Mouse (Mus musculus): ENCODE data around the gene Smarcc2. TPM values are rescaled to one million over a fixed set of nuclear protein-coding genes. Genes with fewer than 3 reads are reported as not detected.

Smarcc2 gene
- total RNA-seq (2021) = 100 to 1,000 TPM; 199 to 211 TPM
- long read RNA-seq, experiment 1, full-length matches to known transcripts = 62 of 144 reads
- long read RNA-seq, experiment 1, partial matches to known transcripts = 52 of 144 reads
- long read RNA-seq, experiment 1, other reads (novel, unspliced or antisense) = 30 of 144 reads
- long read RNA-seq, experiment 2, full-length matches to known transcripts = 42 of 131 reads
- long read RNA-seq, experiment 2, partial matches to known transcripts = 42 of 131 reads
- long read RNA-seq, experiment 2, other reads (novel, unspliced or antisense) = 47 of 131 reads

DNA sequence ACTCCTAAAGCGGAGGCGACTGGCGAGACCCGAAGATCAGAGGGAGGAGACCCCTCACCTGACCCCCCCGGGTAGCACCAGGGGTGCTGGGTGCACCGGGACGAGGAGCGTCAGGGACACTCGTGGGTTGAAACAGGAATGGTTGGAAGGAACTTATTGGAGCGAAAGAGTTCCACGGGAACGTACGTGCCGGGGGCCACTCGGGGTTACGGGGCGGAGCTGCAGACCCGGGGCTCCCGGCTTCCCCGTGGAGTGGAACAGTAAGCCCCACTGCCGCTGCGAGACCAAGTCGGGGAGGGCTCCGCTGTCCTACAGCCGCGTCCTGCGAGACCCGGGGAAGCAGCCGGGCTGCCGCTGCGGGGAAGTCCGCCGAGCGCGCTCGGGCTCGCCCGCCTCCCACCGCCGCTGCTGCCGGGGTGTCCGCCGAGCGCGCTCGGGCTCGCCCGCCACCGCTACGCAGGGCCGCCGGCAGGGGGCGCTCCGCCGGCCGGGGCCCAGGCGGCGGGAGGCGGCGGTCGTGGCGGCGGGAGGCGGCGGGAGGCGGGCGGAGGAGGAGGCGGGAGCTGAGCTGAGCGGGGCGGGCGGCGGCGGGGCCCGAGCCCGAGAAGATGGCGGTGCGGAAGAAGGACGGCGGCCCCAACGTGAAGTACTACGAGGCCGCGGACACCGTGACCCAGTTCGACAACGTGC is at the start of gene Smarcc2:
Gene Smarcc2 (plus strand): TSS at position 530 of the 690 bp plus-strand sequence.
- intact Hi-C loops (cut with DNase I) = loop anchor here (2.0 to 10.0 kb wide), 3 partner anchors 48 to 124 kb away; partner anchors contain the start of genes Coq10a, Cs, Nabp2 and Rnf41

DNA sequence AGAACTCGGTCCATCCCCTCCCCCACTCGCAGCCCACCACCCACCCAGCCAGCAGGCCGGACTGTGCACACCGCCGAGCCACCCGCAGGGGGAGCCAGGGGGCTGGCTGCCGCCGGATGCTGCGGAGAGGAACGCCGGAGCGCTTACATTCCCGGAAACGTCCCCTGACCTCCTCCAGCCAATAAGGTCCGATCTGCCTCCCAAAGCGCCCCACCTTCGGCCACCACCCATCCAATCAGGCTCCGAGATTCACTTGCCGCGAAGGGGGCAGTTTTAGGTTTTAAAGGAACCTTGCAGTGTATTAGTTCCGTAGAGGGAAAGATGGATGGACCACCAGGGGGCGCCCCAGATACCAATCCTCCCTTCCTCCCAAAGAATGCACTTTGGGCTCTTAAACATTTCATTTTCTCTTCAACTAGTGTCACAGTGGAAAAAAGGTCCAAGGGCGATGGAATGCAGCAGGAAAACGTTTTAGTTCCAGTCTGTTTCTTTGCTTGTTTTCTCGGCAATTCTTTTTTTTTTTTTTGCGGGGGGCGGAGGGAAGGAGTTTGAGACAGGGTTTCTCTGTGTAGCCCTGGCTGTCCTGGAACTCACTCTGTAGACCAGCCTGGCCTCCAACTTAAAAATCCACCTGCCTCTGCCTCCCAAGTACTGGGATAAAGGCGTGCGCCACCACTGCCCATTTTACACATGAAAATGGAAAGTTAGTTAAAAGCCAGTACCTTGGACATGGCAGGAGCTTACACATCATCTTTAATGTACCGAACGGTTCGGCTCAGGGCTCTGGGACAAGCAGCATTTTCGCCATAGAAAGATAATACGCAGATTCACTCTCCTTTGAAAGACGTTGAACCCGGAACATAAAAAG is 49.1 kb upstream of the Smarcc2 start:
- intact Hi-C loops (cut with DNase I) = loop anchor here (2.0 kb wide), 1 partner anchor 49 kb away; the partner anchor contains the start of gene Smarcc2

More for the DNA sequence above, at the start of gene Smarcc2:
- DNase-seq (ENCODE audit: low spot score in 2 of 2) = peak; percentile 52 to 83

DNA sequence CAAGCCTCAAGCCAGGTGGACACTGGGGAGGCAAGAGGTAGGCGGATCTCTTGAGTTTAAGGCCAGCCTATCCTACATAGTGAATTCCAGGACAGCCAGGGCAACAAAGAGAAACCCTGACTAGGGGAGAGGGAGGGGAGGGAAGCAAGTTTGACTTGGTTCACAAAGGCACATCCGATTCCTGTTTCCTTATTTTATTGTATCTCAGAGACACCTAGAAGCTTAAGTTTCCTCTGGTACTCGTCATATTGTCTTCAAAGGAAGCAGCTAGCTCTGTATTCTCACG is 48.5 kb upstream of the Smarcc2 start:
- intact Hi-C loops (cut with DNase I) = loop anchor here (2.0 kb wide), 1 partner anchor 48 kb away; the partner anchor contains the start of gene Smarcc2
- DNase-seq (ENCODE audit: low spot score in 2 of 2) = no peak

More for the DNA sequence above, 49.1 kb upstream of the Smarcc2 start:
- DNase-seq (ENCODE audit: low spot score in 2 of 2) = peak; percentile 98 to 99

DNA sequence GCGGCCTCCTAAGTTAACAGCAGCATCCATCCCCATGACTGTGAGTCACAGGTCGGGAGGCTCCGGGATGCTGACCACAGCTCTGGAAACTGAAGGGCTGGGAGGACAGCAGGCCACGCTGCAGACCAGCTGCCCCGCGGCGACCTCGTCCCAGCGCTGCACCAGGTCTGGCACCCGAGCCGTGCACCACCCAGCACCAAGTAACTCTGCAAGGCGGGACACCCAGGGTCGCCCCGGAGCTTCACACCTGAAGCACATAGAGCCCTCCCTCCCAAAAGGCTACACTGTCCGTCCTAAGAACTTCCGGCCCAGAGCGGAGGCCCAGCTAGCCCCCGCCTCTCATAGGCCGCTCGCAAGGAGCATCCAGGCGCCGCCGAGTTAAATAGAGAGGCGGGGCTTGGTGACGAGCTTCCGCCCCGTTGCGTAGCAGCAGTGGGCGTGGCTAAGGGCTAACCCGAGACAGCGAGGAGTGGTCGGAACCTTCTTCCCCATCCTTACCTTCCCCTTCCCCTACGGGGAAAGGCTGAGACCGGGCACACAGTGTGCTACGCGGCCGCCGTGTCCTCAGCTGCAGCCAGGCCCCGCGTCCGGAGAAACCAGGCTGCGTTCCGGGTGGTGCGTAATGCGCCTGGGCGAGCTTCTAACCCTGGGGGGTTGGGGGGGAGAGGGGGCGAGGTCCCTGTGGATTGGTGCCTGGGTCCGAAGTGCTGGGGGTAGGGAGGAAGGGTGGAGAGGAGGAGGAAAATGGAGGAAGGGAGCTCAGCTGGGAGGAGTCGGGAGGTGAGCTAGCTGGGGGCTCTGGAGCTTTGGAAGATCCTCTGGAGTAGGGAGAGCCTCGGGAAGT is 47.6 kb upstream of the Smarcc2 start, which contains the start of the genes Nabp2 and Rnf41:
Gene Nabp2 (minus strand): TSS at position 282 of the 844 bp plus-strand sequence.
Gene Rnf41 (plus strand): TSS at position 447 of the 844 bp plus-strand sequence.
- intact Hi-C loops (cut with DNase I) = loop anchor here (2.0 kb wide), 1 partner anchor 47 kb away; the partner anchor contains the start of gene Smarcc2
- DNase-seq (ENCODE audit: low spot score in 2 of 2) = peak; percentile 96 to 97

DNA sequence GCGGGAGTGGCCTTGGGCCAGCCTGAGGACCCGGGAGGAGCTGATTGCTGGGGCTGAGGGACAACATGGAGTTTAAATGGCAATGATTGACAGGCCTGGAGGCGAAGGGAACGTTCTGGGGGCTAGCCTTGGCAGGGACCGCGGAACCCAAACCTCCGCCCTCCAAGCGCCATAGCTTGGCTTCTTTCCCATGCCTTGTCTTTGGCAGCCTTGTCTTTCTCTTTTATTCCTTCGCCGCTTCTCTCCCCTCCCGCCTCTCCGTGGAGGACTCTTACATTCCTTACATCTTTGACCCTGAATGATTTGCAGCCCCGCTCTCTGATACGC is 47.0 kb upstream of the Smarcc2 start:
- intact Hi-C loops (cut with DNase I) = no loop called here
- DNase-seq (ENCODE audit: low spot score in 2 of 2) = peak; percentile 35 to 37

DNA sequence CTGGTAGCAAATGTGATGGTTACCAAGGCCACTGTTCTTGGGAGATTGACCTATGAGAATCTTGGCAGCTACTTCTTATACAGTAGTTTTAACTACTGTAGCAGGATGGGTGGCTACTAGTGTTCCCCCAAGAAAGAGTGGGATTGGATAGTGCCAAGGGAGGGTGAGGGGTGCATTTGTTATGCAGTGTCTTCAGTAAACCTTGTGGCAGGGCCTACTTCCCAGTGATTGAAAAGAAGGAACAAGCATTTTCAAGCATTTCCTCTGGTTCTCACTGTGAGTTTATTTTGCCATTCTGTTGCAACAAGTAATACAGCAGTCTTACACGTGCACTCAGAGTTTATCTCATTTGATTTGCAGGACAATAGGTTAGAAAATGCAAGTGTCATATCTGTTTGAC is 46.5 kb upstream of the Smarcc2 start:
- intact Hi-C loops (cut with DNase I) = no loop called here
- DNase-seq (ENCODE audit: low spot score in 2 of 2) = no peak

DNA sequence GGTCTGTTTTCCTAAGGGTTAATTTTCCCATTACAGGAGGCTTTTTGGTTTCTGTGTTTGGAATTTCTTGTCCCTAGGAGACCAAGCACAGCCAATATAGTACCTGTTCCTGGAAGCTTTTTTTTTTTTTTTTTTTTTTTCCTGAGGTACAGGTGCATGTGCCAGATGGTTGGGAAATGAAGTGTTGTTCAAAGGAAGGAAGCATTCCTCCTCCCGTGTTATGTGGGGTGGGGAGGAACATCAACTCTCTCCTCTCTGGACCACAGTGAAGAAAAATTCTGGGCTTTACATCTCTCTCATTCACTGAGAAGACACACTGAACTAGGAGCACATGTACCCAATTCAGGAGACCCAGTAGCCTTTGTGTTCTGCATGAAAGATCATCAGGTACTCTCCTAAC is 46.0 kb upstream of the Smarcc2 start:
- DNase-seq (ENCODE audit: low spot score in 2 of 2) = no peak
- intact Hi-C loops (cut with DNase I) = no loop called here

DNA sequence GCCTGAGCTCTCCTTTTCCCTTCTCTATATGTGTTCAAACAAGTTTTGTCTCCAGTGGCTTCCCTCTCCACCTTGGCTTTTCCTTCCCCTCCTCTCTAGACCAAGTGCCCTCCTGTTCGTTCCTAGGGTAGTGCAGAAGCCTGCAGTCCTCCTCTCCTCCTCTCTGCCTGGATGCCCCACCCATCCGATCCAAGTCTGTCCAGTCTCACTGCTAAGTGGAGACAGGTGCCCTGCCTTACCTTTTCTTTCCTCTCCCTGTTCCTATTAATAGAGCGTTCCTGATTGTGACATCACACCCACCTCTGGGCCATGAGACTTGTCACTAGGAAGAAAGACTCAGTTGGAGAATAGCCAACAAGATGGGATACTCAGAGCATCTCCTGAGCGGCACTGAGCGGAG is 44.2 kb upstream of the Smarcc2 start:
- intact Hi-C loops (cut with DNase I) = no loop called here
- no peak for DNase-seq (ENCODE audit: low spot score in 2 of 2)

DNA sequence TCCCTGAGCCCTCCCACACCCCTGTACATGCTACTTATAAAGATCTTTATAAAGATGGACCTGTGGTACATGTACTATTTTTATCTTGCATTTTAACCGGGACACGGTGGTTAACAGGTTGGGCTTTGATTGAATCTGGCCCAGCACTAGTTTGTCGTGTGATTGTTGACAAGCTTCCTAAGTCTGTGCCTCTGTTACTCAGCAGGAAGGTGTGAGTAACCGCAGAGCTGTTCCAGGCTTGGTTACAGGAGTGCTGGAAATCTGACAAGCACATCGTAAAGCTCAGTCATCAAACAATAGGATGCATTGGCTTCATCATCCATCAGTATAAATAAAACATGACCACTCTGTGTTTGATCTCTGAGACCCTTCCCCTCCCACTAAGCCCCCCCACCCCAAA is 36.6 kb upstream of the Smarcc2 start:
- intact Hi-C loops (cut with DNase I) = no loop called here
- DNase-seq (ENCODE audit: low spot score in 2 of 2) = no peak

DNA sequence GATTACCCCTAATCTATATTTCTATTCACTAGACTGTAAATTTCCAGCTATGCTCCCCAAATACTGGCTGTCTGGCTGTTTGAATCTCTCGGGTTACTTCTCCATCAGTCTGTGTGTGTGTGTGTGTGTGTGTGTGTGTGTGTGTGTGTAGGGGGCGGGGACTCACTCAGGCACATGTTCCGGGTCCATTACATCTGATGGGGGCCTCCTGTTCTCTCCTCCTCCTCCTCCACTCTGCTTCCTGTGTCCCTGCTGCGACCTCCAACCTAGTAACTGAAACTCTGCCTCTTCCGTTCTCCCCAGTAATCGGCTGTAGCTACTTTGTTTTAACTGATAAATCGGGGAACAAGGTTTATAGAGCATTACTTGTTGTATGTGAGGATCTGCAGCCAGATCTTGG is 34.4 kb upstream of the Smarcc2 start:
- DNase-seq (ENCODE audit: low spot score in 2 of 2) = no peak
- intact Hi-C loops (cut with DNase I) = no loop called here

DNA sequence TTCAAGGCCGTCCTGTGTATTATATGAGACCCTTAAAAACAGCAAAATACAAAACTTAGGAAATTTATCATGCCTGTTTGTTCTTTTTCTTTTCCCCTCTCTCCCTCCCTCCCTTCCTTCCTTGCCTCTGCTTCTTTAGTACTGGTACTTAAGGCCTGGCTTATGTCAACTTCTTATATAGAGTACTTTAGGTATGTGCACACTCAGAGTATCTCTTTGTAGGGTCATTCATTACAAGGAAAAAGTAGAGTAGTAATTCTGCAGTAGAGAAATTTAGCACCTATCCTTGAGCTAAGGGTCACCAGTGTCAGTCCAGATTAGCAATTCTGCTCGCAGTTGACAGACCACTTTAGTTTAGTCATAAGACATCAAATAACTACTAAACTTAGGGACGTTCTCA is 33.8 kb upstream of the Smarcc2 start:
- DNase-seq (ENCODE audit: low spot score in 2 of 2) = no peak
- intact Hi-C loops (cut with DNase I) = no loop called here

DNA sequence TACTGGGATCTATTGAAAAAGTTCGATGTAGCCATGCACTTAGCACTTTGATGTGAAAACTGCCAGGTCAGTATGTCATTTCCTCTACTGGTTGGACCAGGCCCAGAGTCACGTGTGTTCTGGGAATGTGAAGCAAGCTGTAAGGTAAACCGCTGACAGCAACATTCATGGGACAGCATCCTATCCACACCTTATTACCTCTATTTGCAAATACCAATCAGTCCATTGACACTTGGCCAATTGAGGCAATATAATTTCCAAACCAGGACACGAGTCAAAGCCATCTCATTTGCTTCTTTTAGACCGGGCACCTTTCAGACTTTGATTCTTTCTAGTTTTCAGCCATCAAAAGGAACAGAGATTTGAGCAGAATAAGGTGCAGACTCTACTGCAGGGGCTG is 30.0 kb upstream of the Smarcc2 start:
- no peak for DNase-seq (ENCODE audit: low spot score in 2 of 2)
- intact Hi-C loops (cut with DNase I) = no loop called here

DNA sequence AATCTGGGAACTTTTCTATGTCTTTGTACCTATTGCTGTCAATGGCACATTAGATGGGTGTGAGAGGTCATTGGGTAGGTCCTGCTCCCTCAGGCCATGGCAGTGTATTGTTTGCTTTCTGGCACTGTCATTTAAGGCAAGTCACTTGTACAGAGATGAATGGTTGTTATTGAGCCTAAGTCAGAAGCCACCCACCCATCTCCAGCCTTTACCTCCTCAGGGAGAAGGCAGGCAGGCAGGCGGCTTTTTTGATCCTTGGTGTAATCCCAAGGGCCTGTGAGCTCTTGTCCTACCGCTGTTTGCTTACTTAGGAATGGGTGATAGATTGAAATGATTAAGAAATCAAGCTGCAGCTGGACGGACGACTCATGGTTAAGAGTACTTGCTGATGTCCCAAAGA is 29.6 kb upstream of the Smarcc2 start:
- DNase-seq (ENCODE audit: low spot score in 2 of 2) = no peak
- intact Hi-C loops (cut with DNase I) = no loop called here

DNA sequence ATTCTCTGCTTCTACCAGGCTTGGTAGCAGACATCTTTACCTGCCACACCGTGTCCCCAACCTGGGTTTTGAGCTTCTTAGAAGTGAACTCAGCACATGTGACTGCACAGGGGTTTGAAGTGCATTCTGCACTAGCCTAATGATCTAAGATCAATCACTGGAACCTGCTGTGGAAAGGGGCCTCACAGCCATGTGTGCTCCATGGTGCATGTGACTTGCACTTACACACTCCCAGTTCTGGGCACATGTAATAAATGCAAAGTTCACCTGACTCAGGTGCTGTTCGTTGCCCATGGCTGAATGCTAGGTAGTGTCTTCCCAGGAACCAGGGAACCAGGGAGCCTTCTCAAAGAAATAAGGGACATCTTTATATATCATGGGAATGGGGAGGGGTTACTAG is 25.6 kb upstream of the Smarcc2 start:
- no peak for DNase-seq (ENCODE audit: low spot score in 2 of 2)
- intact Hi-C loops (cut with DNase I) = no loop called here

DNA sequence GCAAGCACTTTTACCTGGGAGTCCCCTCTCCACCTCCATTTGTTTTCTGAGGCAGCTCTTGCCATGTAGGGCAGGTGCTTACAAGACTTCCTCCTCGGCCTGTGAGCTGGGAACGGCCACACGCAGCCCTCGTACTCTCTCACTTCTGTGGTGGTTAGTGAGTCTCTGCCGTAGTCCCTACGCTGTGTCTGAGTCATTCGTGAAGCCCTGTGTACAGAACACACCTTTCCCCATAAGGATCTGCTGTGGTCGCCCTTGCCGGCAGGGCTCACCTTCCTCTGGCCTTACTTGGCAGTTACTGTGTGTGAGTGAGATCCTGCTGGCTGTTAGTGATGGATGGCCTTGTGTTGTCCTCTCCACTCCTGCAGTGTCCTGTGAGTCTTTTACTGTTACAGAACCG is 24.4 kb upstream of the Smarcc2 start:
- no peak for DNase-seq (ENCODE audit: low spot score in 2 of 2)
- intact Hi-C loops (cut with DNase I) = no loop called here

DNA sequence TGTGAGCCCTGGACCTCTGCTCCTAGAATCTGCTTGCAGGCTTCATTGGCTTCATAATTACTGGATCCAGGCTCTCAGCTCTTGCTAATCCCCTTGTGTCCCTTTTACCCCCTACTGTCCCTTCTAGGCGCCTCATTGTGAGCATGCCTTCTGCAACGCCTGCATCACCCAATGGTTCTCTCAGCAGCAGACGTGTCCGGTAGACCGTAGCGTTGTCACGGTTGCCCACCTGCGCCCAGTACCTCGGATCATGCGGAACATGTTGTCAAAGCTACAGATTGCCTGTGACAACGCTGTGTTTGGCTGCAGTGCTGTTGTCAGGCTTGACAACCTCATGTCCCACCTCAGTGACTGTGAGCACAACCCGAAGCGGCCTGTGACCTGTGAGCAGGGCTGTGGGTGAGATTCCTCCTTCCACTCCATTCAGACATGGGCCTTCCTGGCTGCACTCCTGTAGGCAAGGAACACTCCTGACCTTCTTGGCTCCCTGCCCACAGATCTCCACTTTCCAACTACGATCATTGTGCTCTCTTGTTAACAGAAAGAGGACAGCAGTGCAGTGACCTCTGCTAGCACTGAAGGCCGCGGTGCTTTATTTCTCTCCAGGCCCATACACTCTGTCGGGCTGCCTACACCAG is 23.7 kb upstream of the Smarcc2 start:
- intact Hi-C loops (cut with DNase I) = no loop called here
- DNase-seq (ENCODE audit: low spot score in 2 of 2) = peak in 1 of 2 experiments; percentile 41

DNA sequence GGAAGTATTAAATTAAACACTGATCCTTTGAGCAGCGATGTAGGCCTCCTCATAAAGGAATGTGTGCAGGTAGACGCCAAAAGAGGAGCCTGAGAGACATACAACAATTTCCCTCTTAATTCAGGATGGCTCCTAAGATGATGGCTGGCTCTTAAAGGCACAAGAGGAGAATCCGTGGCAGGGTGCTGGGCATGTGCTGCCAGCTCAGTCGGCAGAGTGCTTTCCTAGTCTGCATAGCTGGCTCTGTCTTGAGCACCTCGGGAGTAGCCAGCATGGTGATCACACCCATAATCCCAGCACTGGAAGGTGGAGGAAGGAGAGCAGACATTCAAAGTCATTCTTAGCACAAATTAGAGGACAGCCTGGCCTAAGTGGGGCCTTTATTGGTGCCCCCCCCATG is 23.2 kb upstream of the Smarcc2 start:
- DNase-seq (ENCODE audit: low spot score in 2 of 2) = no peak
- intact Hi-C loops (cut with DNase I) = no loop called here

DNA sequence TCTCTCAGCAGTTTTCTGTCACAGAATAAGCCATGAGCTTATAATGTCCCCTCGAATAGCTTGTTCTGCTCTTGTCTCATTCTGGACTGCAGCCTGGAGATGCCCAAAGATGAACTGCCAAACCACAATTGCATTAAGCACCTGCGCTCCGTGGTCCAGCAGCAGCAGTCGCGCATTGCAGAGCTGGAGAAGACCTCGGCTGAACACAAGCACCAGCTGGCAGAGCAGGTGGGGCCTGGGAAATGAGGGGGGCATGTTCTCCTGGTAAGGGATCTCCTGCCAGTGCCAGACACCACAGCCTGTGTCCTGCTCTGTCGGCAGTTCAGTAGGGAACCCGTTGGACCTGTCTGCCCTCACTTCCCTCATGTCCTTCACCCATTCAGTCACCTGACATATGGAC is 22.7 kb upstream of the Smarcc2 start:
- intact Hi-C loops (cut with DNase I) = no loop called here
- DNase-seq (ENCODE audit: low spot score in 2 of 2) = no peak

Measured in left cerebral cortex, postnatal 14 days (tissue).